ENCODE assay signal across 15 mouse cellular contexts in genomic region chr7:130812407-130812806, GRCm38 (mm10). TPM values are rescaled to one million over a fixed set of nuclear protein-coding genes. Genes with fewer than 3 reads are reported as not detected.
DNase-seq lines count a peak whose midpoint lies in the region; ATAC-seq and TF ChIP-seq lines count a peak whose summit lies in the region.
"Had no signal": no experiment of that assay in that cellular context is flagged by ENCODE, and none has a peak within 500 bp of the region (broad histone marks: within the 10 kb centered on the region; RNA-seq: fewer than 3 reads in every experiment).

No protein-coding gene starts in this region.

- no peaks in the 10 kb centered on the region for H3K4me1 ChIP-seq in kidney, embryonic 14.5 days (ENCODE audit: control insufficient read depth, insufficient read depth, low read length)
- peaks cover 3% of the 10 kb centered on the region for H3K4me1 ChIP-seq in ES-Bruce4 (ENCODE audit: control insufficient read depth, insufficient read depth, low read length)
- H3K4me1 ChIP-seq in embryonic facial prominence, embryonic 14.5 days (ENCODE audit: control insufficient read depth, insufficient read depth, low read length): no peaks in the 10 kb centered on the region
- no peaks in the 10 kb centered on the region for H3K4me1 ChIP-seq in hindbrain, embryonic 13.5 days (replicated peaks)
- H3K4me1 ChIP-seq: neural tube, embryonic 13.5 days had no signal

- no peak overlapping the region for H3K27ac ChIP-seq in kidney, embryonic 14.5 days (ENCODE audit: low read depth, low read length)
- H3K27ac ChIP-seq in ES-Bruce4 (ENCODE audit: insufficient read depth, low read length): no peak overlapping the region
- H3K27ac ChIP-seq in embryonic facial prominence, embryonic 14.5 days (replicated peaks; ENCODE audit: low read depth, low read length): no peak overlapping the region
- H3K27ac ChIP-seq in hindbrain, embryonic 13.5 days: no peak overlapping the region
- H3K27ac ChIP-seq: hindbrain, postnatal 0 days; neural tube, embryonic 13.5 days had no signal

- ATAC-seq in kidney, embryonic 14.5 days (ENCODE audit: low FRiP score, low TSS enrichment): no peak
- no peak for ATAC-seq in embryonic facial prominence, embryonic 14.5 days (ENCODE audit: low read depth)
- ATAC-seq in monocyte, adult 5-6 weeks (replicated peaks; ENCODE audit: insufficient number of reproducible peaks, low FRiP score, low TSS enrichment, poor library complexity, severe bottlenecking): peak; percentile 29
- ATAC-seq in hindbrain, embryonic 13.5 days (ENCODE audit: low FRiP score): no peak
- ATAC-seq: hindbrain, postnatal 0 days had no signal

- no peak overlapping the region for H3K9ac ChIP-seq in kidney, embryonic 14.5 days (ENCODE audit: low read depth, low read length)
- no peak overlapping the region for H3K9ac ChIP-seq in ES-Bruce4 (ENCODE audit: low read depth, poor library complexity, severe bottlenecking)
- no peak overlapping the region for H3K9ac ChIP-seq in embryonic facial prominence, embryonic 14.5 days (ENCODE audit: low read depth, low read length)
- H3K9ac ChIP-seq in hindbrain, embryonic 13.5 days: no peak overlapping the region
- H3K9ac ChIP-seq: neural tube, embryonic 13.5 days had no signal

- 0 out of 2 replicates have a peak overlapping the region, but pooled peaks have one; percentile 15 for H3K4me2 ChIP-seq in kidney, embryonic 14.5 days (replicated peaks; ENCODE audit: low read depth, low read length)
- H3K4me2 ChIP-seq in embryonic facial prominence, embryonic 14.5 days (ENCODE audit: low read depth, low read length): peak overlapping the region; percentile 12; the same call in 1 of the 2 replicates
- no peak overlapping the region for H3K4me2 ChIP-seq in hindbrain, embryonic 13.5 days
- H3K4me2 ChIP-seq: midbrain, embryonic 11.5 days; neural tube, embryonic 13.5 days had no signal

- H3K27me3 ChIP-seq in kidney, embryonic 14.5 days (ENCODE audit: control insufficient read depth, insufficient read depth, low read length): no peaks in the 10 kb centered on the region
- no peaks in the 10 kb centered on the region for H3K27me3 ChIP-seq in ES-Bruce4 (ENCODE audit: control insufficient read depth, insufficient read depth, low read length, poor library complexity, severe bottlenecking)
- H3K27me3 ChIP-seq in embryonic facial prominence, embryonic 14.5 days (replicated peaks; ENCODE audit: control insufficient read depth, insufficient read depth, low read length): no peaks in the 10 kb centered on the region
- H3K27me3 ChIP-seq in hindbrain, embryonic 13.5 days: no peaks in the 10 kb centered on the region
- H3K27me3 ChIP-seq: neural tube, embryonic 13.5 days had no signal

- no peak for DNase-seq in kidney, postnatal 36 days
- DNase-seq in embryonic facial prominence, embryonic 14.5 days (ENCODE audit: low spot score): no peak
- DNase-seq in cerebellum, adult 8-10 months: no peak
- no peak for DNase-seq in heart, postnatal 25 days (ENCODE audit: low spot score)
- DNase-seq: adrenal gland, adult 2 months; cerebellum, adult 2 months; lung, adult 18-20 months; thymus, adult 2 months had no signal

- no peaks in the 10 kb centered on the region for H3K9me3 ChIP-seq in kidney, embryonic 14.5 days (ENCODE audit: control insufficient read depth, low read length)
- H3K9me3 ChIP-seq in ES-Bruce4 (replicated peaks; ENCODE audit: control insufficient read depth, insufficient read depth, low read length, poor library complexity, severe bottlenecking): no peaks in the 10 kb centered on the region
- no peaks in the 10 kb centered on the region for H3K9me3 ChIP-seq in embryonic facial prominence, embryonic 14.5 days (ENCODE audit: control insufficient read depth, low read length)
- no peaks in the 10 kb centered on the region for H3K9me3 ChIP-seq in hindbrain, embryonic 13.5 days
- H3K9me3 ChIP-seq: neural tube, embryonic 13.5 days had no signal

- intact Hi-C loops in heart, postnatal 25 days (cut with DNase I): no loop called here

- no peak for TF ChIP-seq CTCF in ES-Bruce4 (IDR thresholded peaks at IDR 0.05; ENCODE audit: low read depth, low read length)

- H3K4me3 ChIP-seq in kidney, embryonic 14.5 days (ENCODE audit: low read length): no peak overlapping the region
- H3K4me3 ChIP-seq in ES-Bruce4 (ENCODE audit: low read depth, low read length): peak overlapping the region; percentile 55
- no peak overlapping the region for H3K4me3 ChIP-seq in embryonic facial prominence, embryonic 14.5 days (ENCODE audit: low read depth, low read length)
- no peak overlapping the region for H3K4me3 ChIP-seq in hindbrain, embryonic 13.5 days
- H3K4me3 ChIP-seq: neural tube, embryonic 13.5 days had no signal

- H3K36me3 ChIP-seq in kidney, embryonic 14.5 days (ENCODE audit: control insufficient read depth, insufficient read depth, low read length): no peaks in the 10 kb centered on the region
- no peaks in the 10 kb centered on the region for H3K36me3 ChIP-seq in ES-Bruce4 (ENCODE audit: control insufficient read depth, insufficient read depth, low read length, poor library complexity, severe bottlenecking)
- H3K36me3 ChIP-seq in embryonic facial prominence, embryonic 14.5 days (ENCODE audit: control insufficient read depth, insufficient read depth, low read length): no peaks in the 10 kb centered on the region
- no peaks in the 10 kb centered on the region for H3K36me3 ChIP-seq in hindbrain, embryonic 13.5 days
- H3K36me3 ChIP-seq: neural tube, embryonic 13.5 days had no signal

- 44% methylated on average over 16 of the region's 16 CpGs for WGBS in kidney, embryonic 14.5 days
- 43% methylated on average over 16 of the region's 16 CpGs for WGBS in embryonic facial prominence, embryonic 14.5 days
- 41% methylated on average over 16 of the region's 16 CpGs for WGBS in hindbrain, embryonic 13.5 days

- no peak for TF ChIP-seq EP300 in ES-Bruce4 (IDR thresholded peaks at IDR 0.05; ENCODE audit: insufficient read depth, low read depth, low read length)

- TF ChIP-seq POLR2A in ES-Bruce4 (IDR thresholded peaks at IDR 0.05; ENCODE audit: insufficient read depth, low read length): no peak

RNA-seq across cellular contexts. Expression of gene Btbd16, which starts 38.5 kb away (rescaled TPM):
- not detected in 2 replicates for polyA plus RNA-seq in kidney, embryonic 14.5 days (2014; fragmentation: Nextera tagmentation; extraction: Ambion mirVana)
- not detected in 2 replicates for polyA plus RNA-seq in ES-Bruce4 (2011; ENCODE audit: insufficient read depth, insufficient read length, low read depth, missing spikeins)
- polyA plus RNA-seq in embryonic facial prominence, embryonic 14.5 days (2014; fragmentation: Nextera tagmentation; extraction: Ambion mirVana): not detected in 2 replicates
- 0.19 to 1.2 TPM in 2 of 3 replicates, not detected in the other for total RNA-seq in monocyte, adult 5-6 weeks (2017)
- 0.16 TPM in 1 of 2 replicates, not detected in the other for polyA plus RNA-seq in hindbrain, embryonic 13.5 days (2015; fragmentation: Nextera tagmentation; extraction: Ambion mirVana)
- not detected for total RNA-seq in heart, postnatal 25 days (2021)
- total RNA-seq: adrenal gland, adult 2 months; hindbrain, postnatal 0 days had no signal
- polyA plus RNA-seq: adrenal gland, adult 2 months; midbrain, embryonic 11.5 days had no signal

RNA-seq across cellular contexts. Expression of gene Plekha1, which starts 53.1 kb away (rescaled TPM):
- polyA plus RNA-seq in kidney, embryonic 14.5 days (2014; fragmentation: Nextera tagmentation; extraction: Ambion mirVana): 36.7 and 72.9 TPM in 2 replicates
- polyA plus RNA-seq in ES-Bruce4 (2011; ENCODE audit: insufficient read depth, insufficient read length, low read depth, missing spikeins): 183 and 196 TPM in 2 replicates
- polyA plus RNA-seq in embryonic facial prominence, embryonic 14.5 days (2014; fragmentation: Nextera tagmentation; extraction: Ambion mirVana): 33.1 and 34.9 TPM in 2 replicates
- 41.0 to 79.7 TPM (median 50.4 TPM) in 3 replicates for total RNA-seq in monocyte, adult 5-6 weeks (2017)
- polyA plus RNA-seq in hindbrain, embryonic 13.5 days (2015; fragmentation: Nextera tagmentation; extraction: Ambion mirVana): 63.4 and 65.4 TPM in 2 replicates
- 10 to 100 TPM; 37.3 to 42.6 TPM for total RNA-seq in heart, postnatal 25 days (2021)
